Mouse (Mus musculus) testis, postnatal 14 days (tissue): Measurements from ENCODE around the gene Crybb2.
A peak's percentile ranks its signal among the peaks of the same experiment; 100 is the strongest.

Source experiments
- DNase-seq: peaks from one replicate; pipeline ENCODE4 v3.0.0; 2021; ENCODE audit warnings: low spot score

Gene Crybb2

DNA sequence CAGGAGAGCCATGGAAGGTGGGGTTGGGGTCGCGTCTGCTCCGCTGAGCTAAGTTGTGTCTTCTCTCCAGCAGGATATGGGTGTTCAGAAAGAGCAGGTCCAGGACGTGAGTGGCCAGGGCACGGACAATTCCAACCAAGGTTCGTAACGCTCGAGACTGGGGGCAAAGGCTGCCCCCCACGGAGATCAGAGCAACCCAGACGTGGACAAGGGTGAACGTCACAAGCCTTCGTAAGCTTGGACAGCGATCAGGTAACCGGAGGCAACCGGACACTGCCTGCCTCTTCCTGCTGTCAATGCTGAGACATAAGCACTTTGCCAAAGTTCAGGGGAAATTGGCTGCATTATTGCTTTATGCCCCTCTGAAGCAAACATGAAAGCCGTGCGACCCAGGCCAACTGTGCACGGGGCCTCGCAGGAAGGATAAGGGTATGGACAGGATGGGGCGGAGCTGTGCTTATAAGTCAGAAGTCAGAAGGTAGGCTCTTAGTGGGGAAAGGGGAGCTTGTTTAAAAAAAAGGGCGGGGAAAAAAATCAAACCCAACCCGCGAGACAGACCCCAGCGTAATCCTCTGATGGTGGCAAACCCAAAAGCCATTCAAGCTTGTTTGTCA lies 20.3 kb upstream of the Crybb2 start:
- no peak for DNase-seq

DNA sequence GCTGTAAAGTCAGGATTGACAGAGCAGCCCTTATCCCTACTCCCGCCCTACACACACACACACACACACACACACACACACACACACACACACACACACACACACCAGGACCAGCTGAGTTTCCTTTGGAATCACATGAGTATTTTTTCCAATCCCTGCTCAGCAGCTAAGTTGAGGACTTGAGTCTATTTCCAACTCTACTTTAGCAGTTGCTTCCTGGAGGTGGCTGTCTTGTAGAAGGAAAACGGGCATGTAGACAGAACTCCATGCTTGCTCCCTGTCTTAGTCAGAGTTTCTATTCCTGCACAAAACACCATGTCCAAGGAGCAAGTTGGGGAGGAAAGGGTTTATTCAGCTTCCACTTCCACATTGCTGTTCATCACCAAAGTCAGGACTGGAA lies 17.5 kb upstream of the Crybb2 start:
- no peak for DNase-seq

DNA sequence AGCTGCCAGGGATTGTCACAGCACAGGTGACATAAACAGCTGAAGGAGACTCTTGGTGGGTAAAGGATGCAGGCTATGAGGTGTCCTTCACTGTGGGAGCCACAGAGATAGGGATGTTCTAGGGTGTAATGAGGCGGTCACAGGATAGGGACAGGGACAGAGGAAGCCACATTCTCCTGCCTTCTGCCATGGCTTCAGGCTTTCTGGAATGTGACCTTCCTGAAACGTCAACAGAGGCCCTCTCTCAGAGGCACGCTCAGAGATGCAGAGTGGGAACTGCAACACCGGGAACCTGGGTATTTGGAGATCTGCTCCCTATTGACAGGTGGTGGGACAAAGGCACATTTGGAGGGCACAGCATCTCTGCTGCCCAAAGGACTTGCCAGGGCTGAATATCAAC lies 17.1 kb upstream of the Crybb2 start:
- DNase-seq: no peak

DNA sequence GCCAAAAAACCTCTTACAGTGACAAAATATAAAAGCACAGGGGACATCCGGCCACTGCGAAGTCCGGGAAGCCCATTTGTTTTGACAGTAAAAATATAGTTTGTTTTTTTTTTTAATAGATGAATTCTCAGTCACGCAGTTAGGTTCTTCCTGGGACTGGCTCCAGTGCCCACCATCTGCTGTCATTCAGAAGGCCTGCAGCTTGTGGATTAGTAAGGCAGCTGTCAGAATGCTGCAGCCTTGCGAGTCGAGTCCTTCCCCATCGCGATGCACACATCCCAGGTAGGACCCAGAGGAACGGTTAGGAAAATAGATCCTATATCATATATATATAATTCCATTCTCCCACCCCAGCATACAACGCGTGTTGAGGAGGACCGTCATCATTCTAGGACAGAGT lies 16.5 kb upstream of the Crybb2 start:
- DNase-seq: no peak

DNA sequence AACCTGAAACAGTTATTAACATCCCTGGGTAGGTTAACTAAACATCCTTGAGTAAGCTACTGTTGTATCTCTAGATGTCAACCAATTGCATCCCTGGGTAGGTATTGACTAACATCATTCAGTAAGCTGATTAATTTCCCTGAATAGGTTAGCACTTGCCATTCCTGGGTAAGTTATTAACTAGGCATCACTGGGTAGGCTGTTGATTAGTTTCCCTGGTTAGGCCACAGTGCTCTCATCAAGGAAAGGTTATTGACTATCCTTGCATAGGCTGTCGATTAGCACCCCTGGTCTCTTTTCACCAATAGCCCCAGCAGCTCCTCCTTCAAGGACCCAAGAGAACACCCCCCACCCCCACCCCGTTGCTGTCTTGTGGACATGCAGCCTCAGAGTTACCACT lies 16.0 kb upstream of the Crybb2 start:
- no peak for DNase-seq

DNA sequence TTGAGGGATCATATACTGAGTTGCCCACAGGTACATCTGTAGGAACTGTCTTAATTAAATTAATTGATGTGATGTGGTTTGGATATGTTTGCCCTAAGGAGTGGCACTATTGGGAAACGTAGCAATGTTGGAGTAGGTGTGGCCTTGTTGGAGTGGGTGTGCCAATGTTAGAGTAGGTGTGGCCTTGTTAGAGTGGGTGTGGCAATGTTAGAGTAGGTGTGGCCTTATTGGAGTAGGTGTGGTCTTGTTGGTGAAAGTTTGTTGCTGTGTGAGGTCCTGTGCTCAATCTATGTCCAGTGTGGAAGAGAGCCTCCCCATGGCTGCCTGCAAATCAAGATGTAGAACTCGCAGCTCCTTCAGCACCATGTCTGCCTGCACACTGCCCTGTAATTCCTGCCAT lies 14.4 kb upstream of the Crybb2 start:
- no peak for DNase-seq

DNA sequence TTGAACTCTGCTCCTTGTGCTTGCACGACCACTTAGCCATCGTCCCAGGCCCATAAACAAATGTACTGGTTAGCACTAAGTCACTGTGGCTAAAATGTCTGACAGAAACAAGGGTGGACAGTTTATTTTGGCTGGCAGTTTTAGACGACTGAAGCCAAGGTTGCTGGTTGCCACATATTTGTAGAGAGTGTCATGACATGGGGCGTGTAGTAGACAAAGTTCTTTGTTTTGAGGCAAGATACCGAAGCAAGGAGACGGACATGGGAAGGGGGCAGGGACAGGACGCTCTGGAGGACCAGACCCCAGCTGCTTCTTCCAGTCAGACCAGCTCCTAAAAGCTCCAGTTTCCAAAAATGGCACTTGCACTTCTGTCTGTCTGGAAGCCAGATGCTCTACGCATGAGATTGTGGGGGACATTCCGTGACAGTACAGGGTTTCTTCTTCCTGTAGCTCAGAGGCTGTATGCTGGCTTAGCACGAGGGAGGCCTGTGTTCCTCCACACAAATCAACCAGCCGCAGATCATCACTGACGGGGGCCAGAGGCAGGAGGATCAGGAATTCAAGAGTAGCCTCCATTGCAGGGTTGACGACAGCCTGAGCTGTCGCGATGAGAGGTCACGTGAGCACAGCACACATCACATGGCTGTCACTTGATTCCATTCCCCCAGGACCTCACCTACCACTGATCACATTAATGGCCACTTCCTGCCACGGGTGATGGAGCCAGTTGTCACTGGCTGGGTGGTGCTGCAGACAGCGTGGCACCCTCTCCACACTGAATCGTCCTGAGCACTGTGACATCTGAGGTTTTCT lies 12.6 kb upstream of the Crybb2 start:
- DNase-seq: no peak

DNA sequence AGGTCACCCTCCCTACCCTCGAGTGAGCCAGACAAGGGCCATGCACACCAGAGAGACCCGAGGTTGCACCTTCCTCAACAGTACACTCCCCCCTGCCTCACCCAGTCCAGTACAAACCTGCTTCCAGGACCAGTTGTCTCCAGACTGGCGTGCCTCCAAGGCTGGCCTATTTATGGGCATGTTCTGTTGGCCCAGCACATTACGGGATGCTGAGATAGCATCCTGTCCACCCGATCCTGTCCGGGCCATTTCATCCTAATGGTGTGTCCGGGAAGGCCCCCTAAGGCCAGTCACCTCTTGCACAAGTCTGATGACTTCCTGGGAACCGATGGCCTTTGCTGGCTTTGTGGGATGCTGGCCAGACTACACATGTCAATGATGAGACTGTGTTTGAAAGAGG lies 11.5 kb upstream of the Crybb2 start, which contains the start of gene Crybb3:
Crybb3 (minus strand) TSS at position 146 of the 400 bp plus-strand sequence.
- peak; percentile 57 for DNase-seq

DNA sequence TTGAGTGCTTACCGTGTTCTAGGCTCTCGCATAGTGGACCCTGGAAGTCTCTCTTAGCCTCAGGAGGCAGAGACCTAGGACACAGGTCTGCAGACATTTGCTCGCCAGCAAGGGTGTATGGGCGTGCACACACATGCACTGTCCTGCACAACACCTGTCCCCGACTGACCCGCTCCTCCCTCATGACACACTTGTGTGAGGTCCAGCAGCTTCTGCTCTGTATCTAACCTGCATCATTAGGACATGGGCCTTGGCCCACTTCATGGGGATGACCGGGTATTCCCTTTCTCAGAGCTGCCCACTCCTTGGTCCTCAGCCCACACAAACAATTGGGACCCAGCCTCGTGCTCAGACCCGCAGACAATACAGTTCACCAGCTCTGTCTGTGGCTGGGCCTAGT lies 11.1 kb upstream of the Crybb2 start:
- no peak for DNase-seq

DNA sequence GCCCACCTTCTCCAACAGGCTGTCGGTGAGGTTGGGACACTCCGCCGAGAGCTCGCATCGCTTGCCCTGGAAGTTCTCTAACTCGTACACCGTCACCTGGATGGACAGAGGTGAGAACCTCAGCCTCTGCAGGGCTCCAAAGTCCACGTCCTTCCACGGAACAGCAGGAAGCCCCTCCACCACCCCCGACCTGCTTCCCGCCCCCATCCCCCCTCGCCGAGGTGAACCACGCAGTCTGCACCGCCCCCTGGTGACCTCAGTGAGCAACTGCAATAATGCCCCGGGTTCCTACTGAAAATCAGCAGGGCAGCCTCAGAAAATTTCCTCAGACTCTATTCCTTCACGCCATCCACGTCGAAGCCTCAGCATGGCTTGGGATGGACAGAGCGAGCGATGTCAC lies 9.9 kb upstream of the Crybb2 start:
- no peak for DNase-seq

DNA sequence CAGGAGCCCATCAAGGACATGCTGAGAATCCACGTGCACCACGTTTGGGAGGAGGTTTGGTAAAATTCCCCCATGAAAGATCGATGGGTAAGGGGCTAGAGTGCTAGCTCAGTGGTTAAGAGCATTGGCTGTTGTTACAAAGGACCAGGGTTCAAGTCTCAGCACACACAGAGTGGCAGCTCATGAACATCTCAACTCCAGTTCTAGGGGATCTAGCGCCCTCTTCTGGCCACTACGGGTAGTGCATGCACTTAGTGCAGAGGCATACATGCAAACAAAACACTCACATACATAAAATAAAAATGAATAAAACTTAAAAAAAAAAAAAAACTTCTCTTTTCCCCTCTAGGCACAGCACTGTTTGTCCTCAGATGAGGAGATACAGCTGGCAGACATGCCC lies 8.8 kb upstream of the Crybb2 start:
- no peak for DNase-seq

DNA sequence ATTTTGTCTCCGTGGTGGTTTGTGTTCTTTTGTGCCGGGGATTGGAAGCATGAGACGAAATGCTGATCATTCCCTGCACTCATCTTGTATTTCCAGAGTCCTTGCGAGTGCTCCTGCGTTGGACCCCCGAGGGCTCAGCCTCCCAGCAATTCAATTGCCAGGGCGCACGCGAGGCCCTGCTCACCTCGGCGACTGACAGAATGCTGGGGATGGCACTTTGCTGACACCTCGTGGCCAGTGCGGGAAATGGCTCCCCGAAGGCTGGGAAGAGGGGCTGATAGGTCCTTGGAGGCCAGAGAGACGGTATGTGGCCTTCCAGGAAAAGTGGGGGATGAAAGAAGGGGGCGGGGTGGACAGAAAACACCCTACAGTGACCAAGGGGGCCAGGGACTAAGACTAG lies 15.6 kb downstream of the Crybb2 start:
- peak; percentile 55 for DNase-seq

DNA sequence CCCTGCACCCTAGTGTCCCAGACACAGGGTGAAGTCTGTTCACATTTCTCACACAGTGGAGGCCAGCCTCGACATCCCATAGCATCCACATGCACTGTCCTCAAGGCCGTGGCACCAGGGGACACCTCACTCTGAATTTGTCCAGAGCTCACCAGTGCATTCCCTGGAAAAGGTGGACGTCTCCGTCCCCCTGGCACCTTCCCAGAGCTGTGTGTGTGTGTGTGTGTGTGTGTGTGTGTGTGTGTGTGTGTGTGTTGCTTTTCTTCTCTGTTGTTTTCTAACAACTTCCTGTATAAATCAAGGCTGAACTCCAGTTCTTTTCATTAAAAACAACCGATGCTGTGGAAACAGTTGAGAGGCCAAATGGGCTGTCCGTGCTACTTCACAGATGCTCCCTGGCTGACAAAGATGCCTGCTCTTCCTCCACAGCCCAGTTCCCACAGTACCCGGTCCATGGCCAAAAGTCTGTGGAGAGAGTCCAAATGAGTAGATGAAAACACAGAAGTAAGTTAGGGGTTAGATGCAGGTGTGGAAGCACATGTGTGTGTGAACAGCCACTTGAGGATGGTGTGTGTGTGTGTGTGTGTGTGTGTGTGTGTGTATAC lies 19.2 kb downstream of the Crybb2 start:
- DNase-seq: no peak

DNA sequence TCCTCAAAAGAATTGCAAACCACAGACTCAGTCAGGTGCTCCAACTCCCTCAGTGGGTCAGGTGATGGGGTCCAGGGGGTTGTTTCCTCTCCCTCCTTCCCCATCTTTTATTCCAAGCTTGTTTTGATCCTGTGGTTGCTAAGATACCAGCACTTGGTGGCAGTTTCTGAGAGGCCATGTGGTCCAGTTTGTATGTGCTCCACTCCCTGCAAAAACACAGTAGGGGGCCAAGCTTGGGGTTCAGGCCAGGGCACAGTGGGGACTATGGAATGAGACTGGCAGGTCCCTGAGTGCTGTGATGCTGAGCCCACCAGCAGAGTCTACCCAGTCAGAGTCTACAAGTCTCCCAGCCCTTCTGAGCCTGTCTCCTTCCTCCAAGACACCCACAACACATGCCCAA lies 20.0 kb downstream of the Crybb2 start:
- DNase-seq: no peak

DNA sequence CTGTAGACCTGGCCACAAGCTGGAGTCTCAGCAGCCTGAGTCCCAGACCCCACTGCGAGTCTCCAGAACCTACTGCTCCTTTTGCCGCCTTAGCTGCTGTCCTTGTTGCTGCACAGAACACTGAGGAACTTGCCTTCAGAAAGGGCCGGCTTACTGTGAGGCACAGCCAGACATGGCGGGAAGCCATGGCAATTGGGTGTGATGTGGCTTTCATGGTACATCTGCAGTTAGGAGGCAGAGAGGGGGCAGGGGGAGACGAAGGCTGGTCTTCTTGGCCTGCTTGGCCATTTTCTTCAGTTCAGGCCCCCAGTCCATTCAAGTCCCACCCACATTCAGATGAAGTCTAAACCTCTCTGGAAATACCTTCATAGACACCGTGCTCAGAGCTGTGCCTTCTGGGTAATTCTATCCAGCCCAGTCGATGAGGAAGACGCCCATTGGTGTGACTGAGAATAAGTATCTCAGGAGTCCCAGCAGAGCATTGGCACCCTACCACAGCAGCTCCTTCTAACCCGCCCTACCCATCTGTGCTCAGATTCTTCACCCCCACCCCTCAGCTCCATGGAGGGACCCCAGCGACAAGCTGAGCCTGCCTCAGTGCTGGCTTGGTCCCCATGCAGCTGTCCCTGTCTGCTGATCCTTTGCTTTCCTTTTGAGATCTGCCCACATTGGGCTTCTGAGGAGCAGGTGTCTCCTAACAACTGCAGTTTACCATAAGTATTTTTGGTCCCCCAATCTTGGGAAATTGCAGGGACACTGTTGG lies 24.2 kb downstream of the Crybb2 start:
- DNase-seq: no peak

DNA sequence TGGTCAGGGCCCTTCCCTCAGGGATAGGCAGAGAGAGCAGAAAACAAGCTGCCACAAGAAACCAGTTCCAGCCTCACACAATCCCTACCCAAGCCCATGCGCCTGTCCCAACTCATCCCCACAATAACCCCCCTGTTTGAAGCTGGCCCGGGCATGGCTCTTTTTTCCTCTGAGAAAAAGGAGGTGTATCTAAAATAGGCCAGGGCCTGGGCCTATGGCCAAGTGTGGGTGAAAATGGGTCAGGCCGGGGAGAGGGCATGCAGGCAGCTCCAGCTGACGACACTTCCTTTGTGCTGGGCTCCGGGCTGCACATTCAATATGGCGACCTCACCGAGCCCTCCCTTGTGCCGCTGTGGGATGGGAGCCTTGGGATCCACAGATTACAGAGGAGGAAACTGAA lies 26.4 kb downstream of the Crybb2 start:
- no peak for DNase-seq

DNA sequence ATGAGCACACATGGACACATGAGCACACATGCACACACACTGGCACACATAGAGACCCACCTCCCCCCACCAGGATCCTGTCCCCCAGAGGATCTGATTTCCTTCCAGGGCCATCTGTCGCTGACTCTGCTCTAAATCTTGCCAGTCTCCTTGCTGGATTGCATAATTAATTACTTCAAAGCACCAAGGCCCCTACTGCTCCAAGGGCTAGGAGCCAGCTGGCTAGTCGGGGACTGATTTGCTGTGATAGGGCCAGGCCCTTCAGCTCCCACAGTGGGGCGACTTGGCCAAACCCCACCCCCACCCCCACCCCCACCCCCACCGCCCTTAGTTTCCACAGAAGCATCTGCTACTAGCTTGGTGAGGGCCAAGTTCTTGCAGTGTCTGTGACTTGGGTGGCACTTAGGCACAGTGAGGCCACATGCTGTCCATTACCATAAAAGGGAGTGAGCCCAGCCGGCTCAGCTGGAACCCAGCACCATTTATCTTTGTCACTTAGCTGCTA lies 28.3 kb downstream of the Crybb2 start:
- DNase-seq: no peak

DNA sequence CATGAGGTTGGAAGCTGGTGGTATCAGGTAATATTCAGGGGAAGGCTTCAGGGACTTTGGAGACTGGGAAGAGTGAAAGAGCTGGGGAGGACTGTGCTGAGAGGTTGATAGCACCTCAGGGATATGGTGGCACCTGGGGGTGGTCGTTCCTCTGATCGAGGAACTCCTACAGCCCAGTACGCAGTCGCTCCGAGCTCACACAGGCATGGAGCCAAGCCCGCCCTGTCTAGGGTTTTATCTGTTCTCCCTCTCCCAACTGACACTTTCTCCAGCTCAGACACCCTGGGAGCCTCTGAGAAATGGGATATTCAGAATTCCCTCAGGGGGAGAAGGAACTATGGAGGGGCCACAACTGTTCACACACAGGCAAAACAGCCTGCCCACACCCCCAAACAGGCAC lies 29.1 kb downstream of the Crybb2 start:
- no peak for DNase-seq

DNA sequence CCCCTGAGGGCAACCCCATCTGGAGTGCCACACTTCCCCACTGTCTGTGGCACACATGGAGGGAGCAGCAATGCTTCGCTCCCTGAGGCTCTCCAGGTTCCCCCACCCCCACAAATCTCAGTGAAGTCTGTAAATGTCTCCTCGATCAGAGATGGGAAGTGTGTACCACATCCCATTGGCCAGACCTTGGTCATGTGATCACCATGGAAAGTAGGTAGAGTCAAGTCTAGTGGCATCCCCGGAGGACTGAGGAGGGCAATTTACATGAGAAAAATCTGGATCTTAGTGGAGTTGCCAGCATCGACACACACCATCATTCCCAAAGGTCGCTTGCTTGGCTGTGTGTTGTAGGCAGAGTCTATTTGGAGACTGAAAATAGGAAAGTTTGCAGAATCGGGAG lies 31.3 kb downstream of the Crybb2 start:
- DNase-seq: no peak

DNA sequence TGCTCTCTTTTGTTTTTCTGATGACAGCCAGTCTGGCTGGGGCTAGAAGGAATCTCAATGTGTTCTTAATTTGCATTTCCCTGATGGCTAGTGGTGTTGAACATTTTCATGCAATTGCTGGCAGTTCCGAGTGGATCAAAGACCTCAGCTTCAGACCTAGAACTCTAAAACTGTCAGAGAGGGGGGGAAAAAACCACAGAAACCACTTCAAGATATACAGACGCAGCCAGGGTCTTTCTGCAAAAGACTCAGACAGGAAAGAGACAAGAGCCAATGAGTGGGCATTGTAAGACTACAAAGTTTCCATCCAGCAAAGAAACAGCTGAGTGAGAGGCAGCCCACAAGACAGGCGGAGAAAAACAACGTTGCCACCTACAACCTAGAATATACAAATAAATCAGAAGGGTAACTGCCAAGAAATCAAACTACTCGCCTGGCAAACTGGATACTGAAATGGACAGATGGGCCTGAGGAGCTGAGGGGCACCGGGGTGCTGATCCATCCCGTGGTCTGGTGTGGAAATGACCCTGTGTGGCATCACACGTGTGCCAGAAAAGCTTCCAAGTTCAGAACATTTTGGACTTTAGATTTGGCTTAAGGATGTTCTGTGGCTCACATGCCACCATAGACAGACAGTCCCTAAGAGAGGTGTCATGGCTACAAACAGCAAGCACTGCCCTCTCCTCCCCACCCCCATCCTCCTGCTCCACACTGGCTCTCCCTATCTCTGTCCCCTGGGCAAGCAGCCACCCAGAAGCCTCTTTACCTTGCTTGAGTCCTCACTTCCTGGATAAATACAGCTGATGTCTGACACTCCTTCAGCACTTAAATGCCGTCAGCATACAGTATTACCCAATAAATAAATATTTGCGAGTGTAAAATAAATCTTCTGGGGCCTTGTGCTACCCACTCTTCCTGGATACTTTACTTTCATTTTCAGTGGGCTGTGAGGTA lies 34.5 kb downstream of the Crybb2 start:
- DNase-seq: no peak

DNA sequence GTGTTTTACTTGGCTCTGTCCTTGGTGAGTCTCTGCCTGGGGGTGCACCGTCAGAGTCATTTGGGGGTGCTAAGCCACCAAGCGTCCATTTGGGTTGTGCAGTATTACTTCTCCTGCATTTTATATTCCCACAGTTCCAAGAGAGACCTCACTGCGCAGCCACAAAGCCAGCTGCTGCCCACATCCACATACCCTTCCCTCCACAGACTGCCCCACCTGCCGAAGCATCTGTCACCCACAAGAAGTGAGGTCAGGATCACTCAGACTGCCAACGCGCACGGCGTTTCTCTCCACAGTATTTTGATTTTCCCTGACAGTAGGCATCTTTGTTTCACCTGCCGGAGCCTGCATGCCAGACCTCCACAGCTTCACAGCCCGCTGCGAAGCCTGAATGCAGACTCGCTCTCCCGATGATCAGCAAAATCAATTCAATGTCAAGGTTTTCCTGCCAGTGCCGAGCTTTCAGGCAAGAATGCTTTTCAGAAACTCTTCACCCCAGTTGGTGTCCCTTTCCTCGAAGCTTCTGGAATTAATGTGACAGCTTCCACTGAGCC lies 38.6 kb downstream of the Crybb2 start:
- DNase-seq: no peak
